Mouse (Mus musculus): Measurements from ENCODE around the gene Pus7l. TPM values are rescaled to one million over a fixed set of nuclear protein-coding genes. Genes with fewer than 3 reads are reported as not detected.

Pus7l gene
- polyA plus RNA-seq, 1 experiment from 2014 or later: 6.1 TPM

Other genes starting within 250 kb of the Pus7l start
- gene Adamts20, start 78.1 kb downstream of the Pus7l start, polyA plus RNA-seq (2015; fragmentation: Nextera tagmentation; extraction: Ambion mirVana): 1.3 and 1.6 TPM in 2 replicates
- 9.2 and 9.8 TPM in 2 replicates for gene Irak4, start 96 bp upstream of the Pus7l start, polyA plus RNA-seq (2015; fragmentation: Nextera tagmentation; extraction: Ambion mirVana)
- gene Twf1, start 46.3 kb upstream of the Pus7l start, polyA plus RNA-seq (2015; fragmentation: Nextera tagmentation; extraction: Ambion mirVana): 79.6 and 83.1 TPM in 2 replicates
- 2.7 and 4.5 TPM in 2 replicates for gene Tmem117, start 85.7 kb upstream of the Pus7l start, polyA plus RNA-seq (2015; fragmentation: Nextera tagmentation; extraction: Ambion mirVana)